Mouse (Mus musculus) adipocyte (in vitro differentiated cells): ENCODE measurements around the gene Skp2.

Experiments used
- DNase-seq: peaks from one replicate; pipeline ENCODE4 v3.0.0-alpha.2; 2016; ENCODE audit warnings: low spot score

The Skp2 gene

GRCm38 (mm10) chr15:9155325-9155724, at the start of gene Skp2:
Skp2 (minus strand) TSS chr15:9155425.
- no peak for DNase-seq

GRCm38 (mm10) chr15:9198421-9198820, 43.2 kb upstream of the Skp2 start:
- DNase-seq, result no peak

GRCm38 (mm10) chr15:9192685-9193084, 37.5 kb upstream of the Skp2 start:
- peak; percentile 24 for DNase-seq

- no peak for DNase-seq
Observed at GRCm38 (mm10) chr15:9189796-9190195, 34.6 kb upstream of the Skp2 start.

GRCm38 (mm10) chr15:9183995-9184394, 28.8 kb upstream of the Skp2 start:
- no peak for DNase-seq

GRCm38 (mm10) chr15:9177038-9177437, 21.8 kb upstream of the Skp2 start:
- DNase-seq, result no peak

- DNase-seq, result no peak
Observed at GRCm38 (mm10) chr15:9164125-9164524, 8.9 kb upstream of the Skp2 start.

GRCm38 (mm10) chr15:9162557-9163070, 7.4 kb upstream of the Skp2 start:
- no peak for DNase-seq

GRCm38 (mm10) chr15:9140684-9141171, 14.5 kb downstream of the Skp2 start:
- DNase-seq, result peak; percentile 24

GRCm38 (mm10) chr15:9140252-9140680, 15.0 kb downstream of the Skp2 start, which contains the start of gene Lmbrd2:
Lmbrd2 (plus strand) TSS chr15:9140550.
- peak; percentile 98 for DNase-seq

- no peak for DNase-seq
Observed at GRCm38 (mm10) chr15:9139447-9139846, 15.8 kb downstream of the Skp2 start.

GRCm38 (mm10) chr15:9134891-9135507, 20.2 kb downstream of the Skp2 start:
- peak; percentile 40 for DNase-seq

- DNase-seq, result peak; percentile 28
Observed at GRCm38 (mm10) chr15:9132693-9133443, 22.4 kb downstream of the Skp2 start.

GRCm38 (mm10) chr15:9131499-9131888, 23.7 kb downstream of the Skp2 start:
- DNase-seq, result no peak

- no peak for DNase-seq
Observed at GRCm38 (mm10) chr15:9130772-9131498, 24.3 kb downstream of the Skp2 start.

GRCm38 (mm10) chr15:9127051-9127791, 28.0 kb downstream of the Skp2 start:
- DNase-seq, result no peak

GRCm38 (mm10) chr15:9124856-9125255, 30.4 kb downstream of the Skp2 start:
- DNase-seq, result no peak

GRCm38 (mm10) chr15:9122989-9123388, 32.2 kb downstream of the Skp2 start:
- DNase-seq, result no peak

- DNase-seq, result peak; percentile 74
Observed at GRCm38 (mm10) chr15:9120081-9120480, 35.1 kb downstream of the Skp2 start.

GRCm38 (mm10) chr15:9118852-9119251, 36.4 kb downstream of the Skp2 start:
- DNase-seq, result no peak

GRCm38 (mm10) chr15:9114599-9114998, 40.6 kb downstream of the Skp2 start:
- no peak for DNase-seq

GRCm38 (mm10) chr15:9114131-9114530, 41.1 kb downstream of the Skp2 start:
- no peak for DNase-seq
